Mouse (Mus musculus): Measurements from ENCODE around the gene Olfr1126. TPM values are rescaled to one million over a fixed set of nuclear protein-coding genes. Genes with fewer than 3 reads are reported as not detected.
"Not testable (repeated sequence)": the region's sequence is repeated elsewhere in the genome, so short reads cannot be mapped to it uniquely, and the experiment has no call there.

Olfr1126 gene
- total and polyA plus RNA-seq, 3 experiments: not detected

- intact Hi-C loops (cut with DNase I): no loop called here
These were observed 27.4 kb downstream of the Olfr1126 start for GRCm38 (mm10) chr2:87481158-87481557.

GRCm38 (mm10) chr2:87482276-87482675 lies 28.5 kb downstream of the Olfr1126 start:
- intact Hi-C loops (cut with DNase I): no loop called here
- TF ChIP-seq EP300 (IDR thresholded peaks at IDR 0.05; ENCODE audit: insufficient read depth, low read depth, low read length) (no peak), CTCF (IDR thresholded peaks at IDR 0.05) (no peak), POLR2A (IDR thresholded peaks at IDR 0.05; ENCODE audit: insufficient read depth, low read depth, low read length) (no peak)
- WGBS: 74% methylated on average over 2 of the region's 2 CpGs

More at GRCm38 (mm10) chr2:87481158-87481557, 27.4 kb downstream of the Olfr1126 start:
- no peak for DNase-seq
- H3K27me3 ChIP-seq (ENCODE audit: control insufficient read depth, insufficient read depth, low read length): no peaks in the 10 kb centered on the region
- no peaks in the 10 kb centered on the region for H3K79me2 ChIP-seq (replicated peaks; ENCODE audit: control insufficient read depth, insufficient read depth, low read length)
- no peaks in the 10 kb centered on the region for H3K36me3 ChIP-seq (ENCODE audit: control insufficient read depth, insufficient read depth, low read length)
- WGBS: 62% methylated on average over 4 of the region's 4 CpGs
- H3K4me1 ChIP-seq (ENCODE audit: control insufficient read depth, insufficient read depth, low read length): no peaks in the 10 kb centered on the region
- H3K27ac ChIP-seq: no peak overlapping the region
- no peak overlapping the region for H3K9ac ChIP-seq (ENCODE audit: low read depth, low read length)
- TF ChIP-seq CTCF (IDR thresholded peaks at IDR 0.05) (no peak), POLR2A (IDR thresholded peaks at IDR 0.05; ENCODE audit: insufficient read depth, low read depth, low read length) (no peak), EP300 (IDR thresholded peaks at IDR 0.05; ENCODE audit: insufficient read depth, low read depth, low read length) (no peak)
- no peak overlapping the region for H3K4me3 ChIP-seq

GRCm38 (mm10) chr2:87496993-87497392 lies 43.2 kb downstream of the Olfr1126 start, which contains the start of gene Pramel7:
Gene Pramel7, minus strand, starts transcription at chr2:87497093.
- H3K79me2 ChIP-seq (replicated peaks; ENCODE audit: control insufficient read depth, insufficient read depth, low read length); DNase-seq; H3K4me3 ChIP-seq; H3K27me3 ChIP-seq (ENCODE audit: control insufficient read depth, insufficient read depth, low read length); intact Hi-C loops (cut with DNase I); H3K9ac ChIP-seq (ENCODE audit: low read depth, low read length); H3K27ac ChIP-seq; H3K4me1 ChIP-seq (ENCODE audit: control insufficient read depth, insufficient read depth, low read length); H3K36me3 ChIP-seq (ENCODE audit: control insufficient read depth, insufficient read depth, low read length): not testable (repeated sequence)
- 81% methylated on average over 4 of the region's 5 CpGs for WGBS

More at GRCm38 (mm10) chr2:87482276-87482675, 28.5 kb downstream of the Olfr1126 start:
- Histone ChIP-seq H3K9ac (ENCODE audit: low read depth, low read length) (no peak overlapping the region), H3K27me3 (ENCODE audit: control insufficient read depth, insufficient read depth, low read length) (no peaks in the 10 kb centered on the region), H3K4me3 (no peak overlapping the region), H3K27ac (no peak overlapping the region), H3K36me3 (ENCODE audit: control insufficient read depth, insufficient read depth, low read length) (no peaks in the 10 kb centered on the region), H3K4me1 (ENCODE audit: control insufficient read depth, insufficient read depth, low read length) (no peaks in the 10 kb centered on the region), H3K79me2 (replicated peaks; ENCODE audit: control insufficient read depth, insufficient read depth, low read length) (no peaks in the 10 kb centered on the region)
- no peak for DNase-seq

GRCm38 (mm10) chr2:87506265-87506664 lies 52.5 kb downstream of the Olfr1126 start, which contains the start of gene Pramel6:
Gene Pramel6, plus strand, starts transcription at chr2:87506565.
- intact Hi-C loops (cut with DNase I): no loop called here
- Histone ChIP-seq H3K4me3 (no peak within 1 kb of the TSS), H3K79me2 (replicated peaks; ENCODE audit: control insufficient read depth, insufficient read depth, low read length) (no peaks in the 10 kb centered on the region), H3K27me3 (ENCODE audit: control insufficient read depth, insufficient read depth, low read length) (no peaks in the 10 kb centered on the region), H3K27ac (no peak within 1 kb of the TSS), H3K4me1 (ENCODE audit: control insufficient read depth, insufficient read depth, low read length) (no peaks in the 10 kb centered on the region), H3K9ac (ENCODE audit: low read depth, low read length) (no peak within 1 kb of the TSS), H3K36me3 (ENCODE audit: control insufficient read depth, insufficient read depth, low read length) (no peaks in the 10 kb centered on the region)
- no peak for DNase-seq
- TF ChIP-seq CTCF (IDR thresholded peaks at IDR 0.05): no peak
- TF ChIP-seq EP300 (IDR thresholded peaks at IDR 0.05; ENCODE audit: insufficient read depth, low read depth, low read length): no peak
- no peak for TF ChIP-seq POLR2A (IDR thresholded peaks at IDR 0.05; ENCODE audit: insufficient read depth, low read depth, low read length)
- WGBS: 73% methylated on average over 6 of the region's 6 CpGs

Other genes starting within 250 kb of the Olfr1126 start
- gene Olfr1113, start 245.0 kb upstream of the Olfr1126 start, total RNA-seq (2021): not detected
- gene Olfr1113, start 245.0 kb upstream of the Olfr1126 start, polyA plus RNA-seq (2012; rRNA removed): not detected in 2 replicates
- not detected for gene Olfr1115, start 205.9 kb upstream of the Olfr1126 start, total RNA-seq (2021)
- not detected in 2 replicates for gene Olfr1115, start 205.9 kb upstream of the Olfr1126 start, polyA plus RNA-seq (2012; rRNA removed)
- not detected for gene Olfr1116, start 186.4 kb upstream of the Olfr1126 start, total RNA-seq (2021)
- not detected in 2 replicates for gene Olfr1116, start 186.4 kb upstream of the Olfr1126 start, polyA plus RNA-seq (2012; rRNA removed)
- not detected for gene Olfr1118, start 146.4 kb upstream of the Olfr1126 start, total RNA-seq (2021)
- not detected in 2 replicates for gene Olfr1118, start 146.4 kb upstream of the Olfr1126 start, polyA plus RNA-seq (2012; rRNA removed)
- not detected for gene Olfr1120, start 99.1 kb upstream of the Olfr1126 start, total RNA-seq (2021)
- not detected in 2 replicates for gene Olfr1120, start 99.1 kb upstream of the Olfr1126 start, polyA plus RNA-seq (2012; rRNA removed)
- gene Olfr1121, start 84.1 kb upstream of the Olfr1126 start, total RNA-seq (2021): not detected
- not detected in 2 replicates for gene Olfr1121, start 84.1 kb upstream of the Olfr1126 start, polyA plus RNA-seq (2012; rRNA removed)
- not detected for gene Olfr1122, start 68.1 kb upstream of the Olfr1126 start, total RNA-seq (2021)
- not detected in 2 replicates for gene Olfr1122, start 68.1 kb upstream of the Olfr1126 start, polyA plus RNA-seq (2012; rRNA removed)
- gene Olfr1123, start 37.3 kb upstream of the Olfr1126 start, total RNA-seq (2021): not detected
- gene Olfr1123, start 37.3 kb upstream of the Olfr1126 start, polyA plus RNA-seq (2012; rRNA removed): not detected in 2 replicates
- gene Olfr1124, start 23.7 kb upstream of the Olfr1126 start, total RNA-seq (2021): not detected
- gene Olfr1124, start 23.7 kb upstream of the Olfr1126 start, polyA plus RNA-seq (2012; rRNA removed): not detected in 2 replicates
- not detected for gene Pramel7, start 43.1 kb downstream of the Olfr1126 start, total RNA-seq (2021)
- gene Pramel7, start 43.1 kb downstream of the Olfr1126 start, polyA plus RNA-seq (2012; rRNA removed): not detected in 2 replicates
- not detected for gene Pramel6, start 52.6 kb downstream of the Olfr1126 start, total RNA-seq (2021)
- gene Pramel6, start 52.6 kb downstream of the Olfr1126 start, polyA plus RNA-seq (2012; rRNA removed): not detected in 2 replicates
- gene Olfr153, start 77.8 kb downstream of the Olfr1126 start, total RNA-seq (2021): not detected
- gene Olfr153, start 77.8 kb downstream of the Olfr1126 start, polyA plus RNA-seq (2012; rRNA removed): 0.08 TPM in 1 of 2 replicates, not detected in the other
- not detected for gene Olfr1128, start 91.6 kb downstream of the Olfr1126 start, total RNA-seq (2021)
- not detected in 2 replicates for gene Olfr1128, start 91.6 kb downstream of the Olfr1126 start, polyA plus RNA-seq (2012; rRNA removed)
- gene Olfr1129, start 119.9 kb downstream of the Olfr1126 start, total RNA-seq (2021): not detected
- gene Olfr1129, start 119.9 kb downstream of the Olfr1126 start, polyA plus RNA-seq (2012; rRNA removed): not detected in 2 replicates
- gene Olfr1130, start 152.2 kb downstream of the Olfr1126 start, total RNA-seq (2021): not detected
- not detected in 2 replicates for gene Olfr1130, start 152.2 kb downstream of the Olfr1126 start, polyA plus RNA-seq (2012; rRNA removed)
- not detected for gene Olfr1131, start 173.1 kb downstream of the Olfr1126 start, total RNA-seq (2021)
- gene Olfr1131, start 173.1 kb downstream of the Olfr1126 start, polyA plus RNA-seq (2012; rRNA removed): not detected in 2 replicates
- not detected for gene Olfr1132, start 183.6 kb downstream of the Olfr1126 start, total RNA-seq (2021)
- not detected in 2 replicates for gene Olfr1132, start 183.6 kb downstream of the Olfr1126 start, polyA plus RNA-seq (2012; rRNA removed)
- not detected for gene Olfr1133, start 193.4 kb downstream of the Olfr1126 start, total RNA-seq (2021)
- not detected in 2 replicates for gene Olfr1133, start 193.4 kb downstream of the Olfr1126 start, polyA plus RNA-seq (2012; rRNA removed)
- gene Olfr1134, start 204.5 kb downstream of the Olfr1126 start, total RNA-seq (2021): not detected
- not detected in 2 replicates for gene Olfr1134, start 204.5 kb downstream of the Olfr1126 start, polyA plus RNA-seq (2012; rRNA removed)
- not detected for gene Olfr1135, start 219.7 kb downstream of the Olfr1126 start, total RNA-seq (2021)
- not detected in 2 replicates for gene Olfr1135, start 219.7 kb downstream of the Olfr1126 start, polyA plus RNA-seq (2012; rRNA removed)
- not detected for gene Olfr1136, start 240.0 kb downstream of the Olfr1126 start, total RNA-seq (2021)
- not detected in 2 replicates for gene Olfr1136, start 240.0 kb downstream of the Olfr1126 start, polyA plus RNA-seq (2012; rRNA removed)